In genomic region chrX:8884336-8884735, GRCm38 (mm10) we compare ENCODE assay signal across 46 mouse cellular contexts. TPM values are rescaled to one million over a fixed set of nuclear protein-coding genes. Genes with fewer than 3 reads are reported as not detected.
"Had no signal": no experiment of that assay in that cellular context is flagged by ENCODE, and none has a peak within 500 bp of the region (broad histone marks: within the 10 kb centered on the region; RNA-seq: fewer than 3 reads in every experiment).

No protein-coding gene starts in this region.

- ATAC-seq: liver, embryonic 12.5 days; liver, postnatal 0 days; lung, postnatal 0 days; midbrain, embryonic 13.5 days; midbrain, embryonic 15.5 days; midbrain, embryonic 16.5 days had no signal

- DNase-seq: left cerebral cortex, postnatal 4 days; liver; liver, embryonic 13.5 days; liver, postnatal 0 days; lung, adult 18-20 months; lung, adult 2 months; lung, embryonic 14.5 days; lung, postnatal 10 days; lung, postnatal 14 days; lung, postnatal 36 days; lung, postnatal 4 days; midbrain, embryonic 14.5 days had no signal

RNA-seq across cellular contexts. Expression of gene B630019K06Rik, which starts 7.8 kb away (rescaled TPM):
- total RNA-seq: megakaryocyte, adult 5-6 weeks had no signal

RNA-seq across cellular contexts. Expression of gene Gm5751, which starts 10.3 kb away (rescaled TPM):
- total RNA-seq: left cerebral cortex, postnatal 10 days; left cerebral cortex, postnatal 14 days; left cerebral cortex, postnatal 25 days; left cerebral cortex, postnatal 36 days; left cerebral cortex, postnatal 4 days; liver, adult 2 months; megakaryocyte progenitor cell, adult 5-6 weeks; megakaryocyte, adult 5-6 weeks; megakaryocyte-erythroid progenitor cell, adult 5-6 weeks; midbrain, postnatal 0 days; monocyte, adult 5-6 weeks had no signal
- polyA plus RNA-seq: limb, embryonic 10.5 days; limb, embryonic 11.5 days; limb, embryonic 12.5 days; limb, embryonic 13.5 days; limb, embryonic 14.5 days; limb, embryonic 15.5 days; liver, adult 2 months; liver, embryonic 11.5 days; liver, embryonic 12.5 days; liver, embryonic 13.5 days; liver, embryonic 14.5 days; liver, embryonic 15.5 days; liver, embryonic 16.5 days; liver, postnatal 0 days; lung, adult 2 months; lung, embryonic 14.5 days; lung, embryonic 15.5 days; lung, embryonic 16.5 days; lung, postnatal 0 days; macrophage; midbrain, embryonic 10.5 days; midbrain, embryonic 11.5 days; midbrain, embryonic 12.5 days; midbrain, embryonic 13.5 days; midbrain, embryonic 14.5 days; midbrain, embryonic 15.5 days; midbrain, embryonic 16.5 days; midbrain, postnatal 0 days; myocyte; neural tube, embryonic 11.5 days; neural tube, embryonic 12.5 days had no signal

RNA-seq across cellular contexts. Expression of gene Gm6592, which starts 40.5 kb away (rescaled TPM):
- total RNA-seq: left cerebral cortex, postnatal 10 days; left cerebral cortex, postnatal 14 days; left cerebral cortex, postnatal 25 days; left cerebral cortex, postnatal 36 days; left cerebral cortex, postnatal 4 days; liver, adult 2 months; megakaryocyte progenitor cell, adult 5-6 weeks; megakaryocyte, adult 5-6 weeks; megakaryocyte-erythroid progenitor cell, adult 5-6 weeks; midbrain, postnatal 0 days; monocyte, adult 5-6 weeks had no signal
- polyA plus RNA-seq: limb, embryonic 10.5 days; limb, embryonic 11.5 days; limb, embryonic 12.5 days; limb, embryonic 13.5 days; limb, embryonic 14.5 days; limb, embryonic 15.5 days; liver, adult 2 months; liver, embryonic 11.5 days; liver, embryonic 12.5 days; liver, embryonic 13.5 days; liver, embryonic 14.5 days; liver, embryonic 15.5 days; liver, embryonic 16.5 days; liver, postnatal 0 days; lung, adult 2 months; lung, embryonic 14.5 days; lung, embryonic 15.5 days; lung, embryonic 16.5 days; lung, postnatal 0 days; macrophage; midbrain, embryonic 10.5 days; midbrain, embryonic 11.5 days; midbrain, embryonic 12.5 days; midbrain, embryonic 13.5 days; midbrain, embryonic 14.5 days; midbrain, embryonic 15.5 days; midbrain, embryonic 16.5 days; midbrain, postnatal 0 days; myocyte; neural tube, embryonic 11.5 days; neural tube, embryonic 12.5 days had no signal
